Mouse (Mus musculus) cortical plate, adult 2 months (tissue): ENCODE results near the gene Trim59.

ENCODE experiments used
- CTCF ChIP-seq: fragments of 200-500 bp; IDR thresholded peaks from 2 replicates; pipeline ENCODE4 v1.5.1; 2011; ENCODE audit warnings: mild to moderate bottlenecking, control low read depth, low read length; ENCODE audit not compliant: insufficient read depth; ENCODE audit errors: extremely low read depth
- POLR2A ChIP-seq: fragments of 200-500 bp; IDR thresholded peaks from 2 replicates; pipeline ENCODE4 v1.6.1; 2011; ENCODE audit warnings: mild to moderate bottlenecking, low read length, control low read depth; ENCODE audit not compliant: insufficient read depth; ENCODE audit errors: extremely low read depth

DNA sequence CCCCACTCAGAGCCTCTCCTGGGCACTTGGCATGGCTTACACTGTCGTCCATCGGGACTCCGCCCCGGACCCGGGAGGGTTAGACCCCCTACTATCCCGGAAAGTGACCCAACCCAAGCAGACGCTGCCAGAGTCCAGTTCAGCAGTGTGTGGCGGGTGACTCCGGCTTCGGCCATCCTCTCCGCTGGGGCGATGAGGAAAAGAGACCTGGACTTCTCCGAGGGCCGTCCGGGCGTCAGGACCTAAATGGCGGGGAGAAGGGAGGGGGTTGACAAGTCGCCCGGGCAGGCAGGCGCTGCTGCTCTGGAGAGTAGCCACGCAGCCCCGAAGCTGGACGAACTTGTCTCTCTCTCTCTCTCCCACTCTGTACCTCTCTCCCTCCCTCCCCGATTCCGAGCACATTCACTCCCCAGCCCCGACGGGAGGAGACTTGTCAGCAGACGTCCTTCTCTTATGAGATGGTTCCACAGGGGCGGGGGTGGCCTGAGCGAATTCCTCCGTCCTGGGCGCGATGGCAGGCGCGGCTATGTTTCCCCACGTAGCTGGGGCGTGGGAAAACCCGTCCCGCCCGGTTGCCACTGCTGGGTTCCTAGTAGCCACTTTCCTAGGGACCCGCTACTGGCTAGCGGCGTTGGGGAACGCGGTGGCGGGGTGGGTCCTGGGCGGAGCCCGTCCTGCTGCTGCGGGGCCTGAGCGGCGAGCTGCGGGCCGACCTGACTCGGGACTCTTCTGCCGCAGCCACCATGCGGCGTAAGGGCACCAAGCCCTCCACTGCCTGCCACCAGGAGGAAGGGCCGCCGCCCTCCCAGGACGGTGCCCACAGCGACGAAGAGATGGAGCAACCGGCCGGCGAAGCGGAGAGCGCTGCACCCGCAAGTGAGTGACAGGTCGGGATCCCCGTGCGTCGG lies 39.0 kb downstream of the Trim59 start:
- TF ChIP-seq CTCF (no peak), POLR2A (no peak)
